Mouse (Mus musculus) kidney, embryonic 14.5 days (tissue): Measurements from ENCODE around the gene Rims1. TPM values are rescaled to one million over a fixed set of nuclear protein-coding genes. Genes with fewer than 3 reads are reported as not detected.

Experiments
- ATAC-seq: fragments of 200-750 bp; cut with Nextera tagmentation; 2 replicates; pipeline ENCODE4 v1.8.0; 2017; ENCODE audit warnings: moderate number of reproducible peaks, mild to moderate bottlenecking, moderate TSS enrichment, moderate library complexity; ENCODE audit not compliant: low FRiP score, low TSS enrichment
- H3K27ac ChIP-seq: fragments of 300-500 bp; sonication (generic); 2 replicates; pipeline ENCODE4 v1.5.1; 2014; ENCODE audit warnings: low read depth, mild to moderate bottlenecking, low read length, moderate library complexity, mixed read lengths
- H3K27me3 ChIP-seq: fragments of 300-500 bp; sonication (generic); 2 replicates; pipeline ENCODE4 v1.6.1; 2014; ENCODE audit warnings: mild to moderate bottlenecking, low read length; ENCODE audit not compliant: control insufficient read depth, insufficient read depth
- H3K36me3 ChIP-seq: fragments of 300-500 bp; sonication (generic); 2 replicates; pipeline ENCODE4 v1.6.1; 2014; ENCODE audit warnings: low read length, mixed read lengths; ENCODE audit not compliant: control insufficient read depth, insufficient read depth
- H3K4me1 ChIP-seq: fragments of 300-500 bp; sonication (generic); 2 replicates; pipeline ENCODE4 v1.6.1; 2014; ENCODE audit warnings: low read length, mixed read lengths; ENCODE audit not compliant: control insufficient read depth, insufficient read depth
- H3K4me2 ChIP-seq: fragments of 300-500 bp; sonication (generic); replicated peaks from 2 replicates; pipeline ENCODE4 v1.6.1; 2014; ENCODE audit warnings: low read depth, mild to moderate bottlenecking, low read length
- H3K4me3 ChIP-seq: fragments of 300-500 bp; sonication (generic); 2 replicates; pipeline ENCODE4 v1.5.1; 2014; ENCODE audit warnings: mild to moderate bottlenecking, low read length
- H3K9ac ChIP-seq: fragments of 300-500 bp; sonication (generic); 2 replicates; pipeline ENCODE4 v1.6.1; 2014; ENCODE audit warnings: low read depth, mild to moderate bottlenecking, low read length, moderate library complexity
- H3K9me3 ChIP-seq: fragments of 300-500 bp; sonication (generic); 2 replicates; pipeline ENCODE4 v1.6.1; 2016; ENCODE audit warnings: low read length; ENCODE audit not compliant: control insufficient read depth
- WGBS: fragments of 180-500 bp; shearing (Covaris S2); extraction: QIAGEN DNeasy Blood & Tissue Kit; methylation state at CpG from one replicate; pipeline ENCODE4 v1.1.7; 2014; 5-methylcytosine and 5-hydroxymethylcytosine counted together
- polyA plus RNA-seq: library from polyadenylated mRNA; unstranded; fragments of >200 nt; fragmentation: Nextera tagmentation; extraction: Ambion mirVana; gene quantifications from 2 replicates; pipeline ENCODE4 v1.2.1, GENCODE M21; 2014

Rims1 gene
- polyA plus RNA-seq, 1 experiment from 2014 or later: 0.93 TPM

DNA sequence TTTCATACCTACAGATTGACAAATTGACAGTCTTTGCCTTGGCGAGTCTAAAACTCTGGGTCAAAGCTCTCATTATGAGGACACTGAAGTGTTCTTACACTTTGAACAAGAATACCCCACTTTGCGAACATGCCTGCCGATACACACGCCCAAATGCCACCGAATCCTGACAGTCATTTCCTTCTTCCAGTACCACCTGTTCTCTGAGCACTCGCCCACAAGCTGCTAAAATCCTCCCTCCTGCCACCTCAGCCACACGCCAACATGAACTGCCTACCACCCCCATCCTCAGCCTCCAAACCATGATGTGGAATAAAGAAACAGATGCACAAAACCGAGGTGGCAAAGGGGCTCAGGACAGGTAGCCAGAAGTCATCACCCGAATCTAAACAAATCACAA is 150.9 kb downstream of the Rims1 start:
- Histone ChIP-seq H3K9ac (no peak overlapping the region), H3K36me3 (no peaks in the 10 kb centered on the region), H3K4me3 (no peak overlapping the region), H3K4me2 (no peak overlapping the region), H3K9me3 (no peaks in the 10 kb centered on the region), H3K27ac (no peak overlapping the region), H3K27me3 (no peaks in the 10 kb centered on the region), H3K4me1 (no peaks in the 10 kb centered on the region)
- no peak for ATAC-seq
- 84% methylated on average over 9 of the region's 9 CpGs for WGBS

DNA sequence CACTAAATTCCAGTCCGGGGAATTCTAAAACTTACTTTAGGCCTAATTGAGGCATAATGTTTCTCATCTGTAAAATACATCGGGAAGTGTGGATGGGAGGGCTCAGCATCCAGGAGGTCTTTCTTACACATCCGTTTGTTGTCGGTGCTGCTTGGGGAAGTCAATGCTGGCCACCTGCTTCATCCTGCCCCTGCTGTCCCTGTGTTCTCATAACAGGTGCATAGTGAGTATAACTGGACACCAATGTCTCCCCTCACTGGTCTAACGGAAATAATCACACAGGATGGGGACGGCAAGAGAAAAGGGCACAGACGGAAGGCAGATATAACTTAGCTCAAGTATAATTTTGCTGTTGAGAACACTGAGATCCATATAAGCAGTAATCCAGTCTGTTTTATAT is 155.2 kb downstream of the Rims1 start:
- no peaks in the 10 kb centered on the region for H3K9me3 ChIP-seq
- ATAC-seq: no peak
- H3K4me3 ChIP-seq: no peak overlapping the region
- 80% methylated on average over 7 of the region's 7 CpGs for WGBS
- no peak overlapping the region for H3K27ac ChIP-seq
- H3K36me3 ChIP-seq: no peaks in the 10 kb centered on the region
- no peak overlapping the region for H3K9ac ChIP-seq
- H3K4me2 ChIP-seq: no peak overlapping the region
- H3K27me3 ChIP-seq: no peaks in the 10 kb centered on the region
- no peaks in the 10 kb centered on the region for H3K4me1 ChIP-seq

DNA sequence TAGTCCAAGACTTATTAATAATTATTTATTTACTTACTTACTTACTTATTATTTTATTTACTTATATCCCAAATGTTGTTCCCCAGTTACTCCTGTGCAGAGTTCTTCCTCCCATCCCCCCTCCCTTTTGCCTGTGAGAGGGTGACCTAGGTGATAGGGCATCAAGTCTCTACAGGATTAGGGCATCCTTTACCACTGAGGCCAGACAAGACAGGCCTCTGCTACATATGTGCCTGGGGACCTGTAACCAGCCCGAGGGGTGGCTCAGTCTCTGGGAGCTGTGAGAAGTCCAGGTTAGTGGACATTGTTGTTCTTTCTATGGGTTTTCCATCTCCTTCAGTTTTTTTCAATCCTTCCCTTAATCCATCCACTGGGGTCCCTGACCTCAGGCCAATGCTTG is 156.4 kb downstream of the Rims1 start:
- no peaks in the 10 kb centered on the region for H3K9me3 ChIP-seq
- H3K9ac ChIP-seq: no peak overlapping the region
- ATAC-seq: no peak
- no peak overlapping the region for H3K4me2 ChIP-seq
- H3K36me3 ChIP-seq: no peaks in the 10 kb centered on the region
- H3K4me1 ChIP-seq: no peaks in the 10 kb centered on the region
- H3K4me3 ChIP-seq: no peak overlapping the region
- H3K27ac ChIP-seq: no peak overlapping the region
- no peaks in the 10 kb centered on the region for H3K27me3 ChIP-seq
- 87% methylated on average over 1 of the region's 1 CpGs for WGBS

DNA sequence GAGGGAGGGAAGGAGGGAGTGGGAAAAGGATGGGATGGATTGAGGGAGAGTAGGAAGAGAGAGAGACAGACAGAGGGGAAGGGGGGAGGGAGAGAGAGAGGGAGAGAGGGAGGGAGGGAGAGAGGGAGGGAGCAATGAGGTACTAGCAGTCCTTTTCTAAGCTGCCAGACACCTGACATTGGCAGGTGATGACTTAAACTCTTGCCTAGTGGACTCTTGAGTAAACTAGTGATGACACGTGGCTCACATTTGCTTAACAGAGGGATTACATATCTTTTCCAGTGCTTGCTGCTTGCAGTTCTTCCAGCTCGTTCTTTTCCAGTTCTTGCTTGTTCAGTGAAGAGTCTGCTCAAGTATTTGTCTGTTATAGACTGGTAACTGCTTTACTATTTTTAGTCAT is 160.5 kb downstream of the Rims1 start:
- ATAC-seq: no peak
- WGBS: 51% methylated on average over 2 of the region's 2 CpGs
- no peak overlapping the region for H3K9ac ChIP-seq
- H3K4me1 ChIP-seq: no peaks in the 10 kb centered on the region
- H3K4me2 ChIP-seq: no peak overlapping the region
- H3K36me3 ChIP-seq: no peaks in the 10 kb centered on the region
- H3K4me3 ChIP-seq: no peak overlapping the region
- H3K27ac ChIP-seq: no peak overlapping the region
- H3K27me3 ChIP-seq: no peaks in the 10 kb centered on the region
- H3K9me3 ChIP-seq: no peaks in the 10 kb centered on the region

DNA sequence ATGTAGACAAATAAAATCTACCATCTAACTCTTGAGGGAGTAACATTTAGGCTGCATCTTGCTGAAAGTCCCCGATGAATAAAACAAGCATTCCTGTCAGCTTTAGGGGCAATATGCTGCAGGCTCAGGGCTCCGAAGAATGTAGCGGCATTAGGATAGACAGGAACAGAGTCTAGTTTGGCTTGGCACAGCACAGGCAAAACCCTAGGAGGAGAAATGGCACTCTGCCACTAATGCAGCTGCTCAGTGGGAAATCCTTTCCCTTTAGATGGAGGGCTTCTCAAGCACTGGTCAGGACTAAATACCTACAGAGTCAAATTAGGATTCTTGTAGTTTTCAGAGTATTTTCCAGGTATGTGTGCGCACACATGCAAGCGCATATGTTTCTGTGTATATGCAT is 165.2 kb downstream of the Rims1 start:
- ATAC-seq: no peak

DNA sequence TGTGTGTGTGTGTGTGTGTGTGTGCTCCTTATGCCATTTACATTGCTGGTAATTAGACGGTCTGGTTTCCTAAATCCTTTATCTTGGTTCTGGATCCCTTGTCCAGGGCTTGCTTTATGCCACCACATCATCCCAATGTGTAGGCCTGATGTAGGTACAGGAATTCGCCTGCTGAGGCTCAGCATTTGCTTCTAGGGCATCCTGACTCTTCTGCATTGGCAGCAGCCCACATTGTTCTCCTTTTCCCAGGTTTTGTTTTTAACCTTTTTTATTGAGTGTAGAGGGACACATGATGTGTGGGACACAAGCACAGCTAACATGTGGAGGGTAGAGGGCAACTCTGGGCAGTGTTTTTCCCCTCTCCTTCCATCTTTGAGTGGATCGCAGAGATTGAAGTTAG is 166.1 kb downstream of the Rims1 start:
- Histone ChIP-seq H3K27me3 (no peaks in the 10 kb centered on the region), H3K9me3 (no peaks in the 10 kb centered on the region), H3K4me2 (no peak overlapping the region), H3K9ac (no peak overlapping the region), H3K4me1 (no peaks in the 10 kb centered on the region), H3K27ac (no peak overlapping the region), H3K4me3 (no peak overlapping the region), H3K36me3 (no peaks in the 10 kb centered on the region)
- ATAC-seq: no peak
- 82% methylated on average over 3 of the region's 3 CpGs for WGBS

More for the DNA sequence above, 165.2 kb downstream of the Rims1 start:
- Histone ChIP-seq H3K27me3 (no peaks in the 10 kb centered on the region), H3K36me3 (no peaks in the 10 kb centered on the region), H3K4me3 (no peak overlapping the region), H3K4me2 (no peak overlapping the region), H3K4me1 (no peaks in the 10 kb centered on the region), H3K9ac (no peak overlapping the region), H3K9me3 (no peaks in the 10 kb centered on the region), H3K27ac (no peak overlapping the region)
- 84% methylated on average over 5 of the region's 5 CpGs for WGBS

DNA sequence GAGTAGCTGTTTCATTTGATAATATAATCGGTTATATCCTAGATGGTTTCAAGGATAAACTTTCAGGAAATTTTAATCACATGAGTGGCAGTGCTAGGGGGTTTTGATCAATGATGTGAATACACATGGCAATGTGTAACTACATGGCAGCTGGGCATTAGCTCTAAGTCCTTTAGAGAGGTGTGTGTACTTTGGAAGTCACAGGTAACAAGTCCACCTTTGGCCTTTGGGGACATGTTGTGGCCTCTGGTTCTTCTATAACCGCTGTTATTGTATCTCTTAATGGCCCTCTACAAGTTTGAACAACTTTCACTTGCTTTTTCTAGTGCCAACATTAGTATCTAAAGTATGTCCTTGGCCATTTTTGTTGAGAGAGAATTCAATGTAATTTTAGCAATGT is 171.9 kb downstream of the Rims1 start:
- Histone ChIP-seq H3K27ac (no peak overlapping the region), H3K4me1 (no peaks in the 10 kb centered on the region), H3K27me3 (no peaks in the 10 kb centered on the region), H3K9ac (no peak overlapping the region), H3K9me3 (no peaks in the 10 kb centered on the region), H3K36me3 (no peaks in the 10 kb centered on the region), H3K4me2 (no peak overlapping the region), H3K4me3 (no peak overlapping the region)
- WGBS: 92% methylated on average over 2 of the region's 2 CpGs
- ATAC-seq: no peak

DNA sequence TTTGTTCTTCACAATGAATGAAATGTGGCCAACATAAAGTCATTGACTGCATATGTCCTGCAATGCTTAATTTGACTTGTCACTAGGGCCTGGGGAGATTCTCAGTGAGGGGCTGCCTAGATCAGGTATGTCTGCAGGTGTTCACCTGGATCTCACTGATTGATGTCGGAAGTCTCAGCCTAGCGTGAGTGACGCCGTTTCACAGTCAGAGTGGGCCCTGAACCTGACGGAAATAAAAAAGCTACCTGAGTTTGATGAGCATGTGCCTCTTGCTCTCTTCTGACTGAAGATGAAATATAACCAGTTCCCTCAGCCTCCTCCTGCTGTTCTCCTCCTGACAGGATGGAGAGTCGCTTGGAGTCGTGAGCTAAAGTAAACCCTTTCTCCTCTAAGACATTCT is 173.2 kb downstream of the Rims1 start:
- Histone ChIP-seq H3K4me2 (no peak overlapping the region), H3K27me3 (no peaks in the 10 kb centered on the region), H3K27ac (no peak overlapping the region), H3K36me3 (no peaks in the 10 kb centered on the region), H3K4me3 (no peak overlapping the region), H3K4me1 (no peaks in the 10 kb centered on the region), H3K9me3 (no peaks in the 10 kb centered on the region), H3K9ac (no peak overlapping the region)
- WGBS: 76% methylated on average over 7 of the region's 7 CpGs
- no peak for ATAC-seq

DNA sequence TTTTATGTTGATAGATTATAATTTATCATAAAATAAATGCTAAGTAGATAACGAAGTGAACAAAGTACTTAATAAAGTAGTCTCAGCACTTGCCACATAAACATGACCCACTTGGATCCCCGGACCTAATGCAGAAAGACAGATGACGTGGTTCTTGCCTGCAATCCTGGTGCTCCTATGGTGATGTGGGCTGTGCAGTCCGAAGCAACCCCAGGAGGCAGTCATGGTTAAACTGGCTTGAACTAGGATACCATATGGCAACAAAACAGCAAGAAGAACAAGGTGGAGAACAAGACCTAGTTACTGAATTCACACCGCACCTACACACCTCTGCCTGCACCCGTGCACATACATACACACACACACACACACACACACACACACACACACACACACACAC is 173.8 kb downstream of the Rims1 start:
- Histone ChIP-seq H3K9ac (no peak overlapping the region), H3K4me2 (no peak overlapping the region), H3K27ac (no peak overlapping the region), H3K27me3 (no peaks in the 10 kb centered on the region), H3K4me1 (no peaks in the 10 kb centered on the region), H3K36me3 (no peaks in the 10 kb centered on the region), H3K9me3 (no peaks in the 10 kb centered on the region), H3K4me3 (no peak overlapping the region)
- ATAC-seq: no peak
- WGBS: 87% methylated on average over 6 of the region's 6 CpGs

DNA sequence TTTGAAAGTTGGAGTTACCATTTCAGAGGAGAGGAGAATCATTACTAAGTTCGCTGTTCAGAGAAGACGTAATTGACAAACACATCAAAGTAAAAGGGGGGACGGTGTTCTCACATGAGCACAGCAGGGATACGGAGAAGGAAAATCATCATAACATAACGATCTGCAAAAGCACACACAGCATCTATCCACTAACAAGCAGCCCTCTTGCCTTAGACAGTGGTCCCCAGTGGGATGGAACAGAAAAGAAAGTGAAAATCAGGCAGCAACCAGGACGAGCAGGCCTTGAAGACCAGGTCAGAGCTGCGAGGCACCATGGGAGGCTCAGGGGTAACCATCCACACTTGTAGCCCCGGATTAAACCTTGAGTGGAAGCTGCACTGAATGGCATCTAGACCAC is 176.8 kb downstream of the Rims1 start:
- Histone ChIP-seq H3K4me3 (no peak overlapping the region), H3K4me2 (no peak overlapping the region), H3K4me1 (no peaks in the 10 kb centered on the region), H3K27me3 (no peaks in the 10 kb centered on the region), H3K9me3 (no peaks in the 10 kb centered on the region), H3K36me3 (no peaks in the 10 kb centered on the region), H3K27ac (no peak overlapping the region), H3K9ac (no peak overlapping the region)
- no peak for ATAC-seq
- 86% methylated on average over 8 of the region's 8 CpGs for WGBS
